Mouse (Mus musculus) neutrophil, adult 59 days (primary cell): ENCODE measurements around the gene Ankrd40. TPM values are rescaled to one million over a fixed set of nuclear protein-coding genes. Genes with fewer than 3 reads are reported as not detected.

ENCODE experiments used
- total RNA-seq, 2 experiments: library from RNA; stranded (reverse); gene quantifications; 1 replicate in 1 of 2; 2 replicates in 1 of 2; pipeline ENCODE4 v1.2.4; 2023

Ankrd40 gene
- total RNA-seq: 10 to 100 TPM; 27.6 to 28.6 TPM

GRCm38 (mm10) chr11:94327693-94328643, at the start of gene Ankrd40:
Gene Ankrd40 (plus strand): TSS chr11:94328001.

GRCm38 (mm10) chr11:94281199-94282181, 46.3 kb upstream of the Ankrd40 start, which contains the start of gene Gm21885:
Gene Gm21885 (plus strand): TSS chr11:94281873.

DNA sequence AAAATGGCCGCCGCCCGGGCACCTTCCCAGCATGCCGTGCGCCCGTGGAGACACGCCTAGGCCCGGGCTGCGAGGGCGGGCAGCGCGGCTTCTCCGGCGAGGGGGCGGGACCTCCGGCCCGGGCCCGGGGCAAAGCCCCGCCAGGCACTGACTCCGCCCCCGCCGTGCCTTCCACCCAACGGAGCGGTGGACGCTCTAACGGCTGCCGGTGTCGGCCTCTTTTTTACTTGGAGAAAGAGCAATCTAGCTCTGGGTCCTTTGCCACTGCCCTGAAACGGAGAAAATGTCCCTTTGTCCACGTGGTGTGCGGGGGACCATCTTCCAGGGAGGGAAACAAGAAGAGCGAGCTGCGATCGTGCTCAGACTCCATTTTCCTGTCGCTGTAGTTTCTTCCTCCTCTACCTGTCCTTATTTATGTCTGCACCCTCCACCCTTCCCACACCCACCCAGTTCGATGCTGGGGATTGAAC, 5.8 kb upstream of the Ankrd40 start, which contains the start of gene Luc7l3:
Gene Luc7l3, minus strand, starts transcription at position 58 of the 470 bp plus-strand sequence.

Other genes with a start within 250 kb of the Ankrd40 start
- gene Tob1, start 116.5 kb upstream of the Ankrd40 start, total RNA-seq: 10 to 100 TPM; 54.7 to 66.7 TPM
- gene Wfikkn2, start 82.0 kb upstream of the Ankrd40 start, total RNA-seq: not detected
- not detected for gene Gm21885, start 46.1 kb upstream of the Ankrd40 start, total RNA-seq
- gene Luc7l3, start 6.0 kb upstream of the Ankrd40 start, total RNA-seq: 10 to 100 TPM; 36.8 to 43.8 TPM
- 1 to 10 TPM; 2.6 to 4.2 TPM for gene Abcc3, start 65.0 kb downstream of the Ankrd40 start, total RNA-seq
- 1 to 10 TPM in 1 of 2 experiments, under 1 TPM in 1; 0.37 to 2.5 TPM for gene Cacna1g, start 146.2 kb downstream of the Ankrd40 start, total RNA-seq
- gene Spata20, start 158.2 kb downstream of the Ankrd40 start, total RNA-seq: not detected
- gene Epn3, start 172.0 kb downstream of the Ankrd40 start, total RNA-seq: not detected
- not detected for gene Mycbpap, start 193.7 kb downstream of the Ankrd40 start, total RNA-seq
- under 1 TPM; 0.57 to 0.62 TPM for gene Rsad1, start 221.3 kb downstream of the Ankrd40 start, total RNA-seq
- gene Chad, start 237.0 kb downstream of the Ankrd40 start, total RNA-seq: not detected